Mouse (Mus musculus): ENCODE measurements around the gene Ncbp2. TPM values are rescaled to one million over a fixed set of nuclear protein-coding genes. Genes with fewer than 3 reads are reported as not detected.
A peak's percentile ranks its signal among the peaks of the same experiment; 100 is the strongest.

Gene Ncbp2
- polyA plus RNA-seq, 1 experiment from 2014 or later, result 114 TPM

GRCm38 (mm10) chr16:31980946-31981345 is 32.6 kb downstream of the Ncbp2 start:
- ATAC-seq (ENCODE audit: borderline replicate concordance, extremely low read depth, low FRiP score, low TSS enrichment), result no peak
- Histone ChIP-seq H3K4me2 (no peak overlapping the region), H3K27ac (no peak overlapping the region), H3K36me3 (peaks cover 43% of the 10 kb centered on the region), H3K27me3 (no peaks in the 10 kb centered on the region), H3K9ac (no peak overlapping the region), H3K9me3 (no peaks in the 10 kb centered on the region), H3K4me1 (no peaks in the 10 kb centered on the region), H3K4me3 (no peak overlapping the region)
- WGBS, result 71% methylated on average over 5 of the region's 5 CpGs

DNA sequence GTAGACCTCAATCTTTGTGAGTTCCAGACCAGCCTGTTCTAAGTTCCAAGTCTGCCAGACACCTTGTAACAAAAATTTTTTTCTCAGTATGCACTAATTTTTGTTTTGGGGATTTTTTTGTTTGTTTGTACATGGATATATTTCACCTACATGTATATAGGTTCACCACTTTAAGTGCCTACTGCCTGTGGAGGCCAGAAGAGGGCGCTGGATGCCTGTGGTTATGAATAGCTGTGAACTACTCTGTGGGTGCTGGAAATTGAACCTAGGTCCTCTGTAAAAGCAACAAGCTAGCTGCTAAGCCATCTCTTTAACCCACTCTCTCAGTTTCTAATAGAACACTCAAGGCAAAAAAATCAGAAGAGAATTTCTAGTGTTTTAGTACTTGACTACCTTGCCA is 43.7 kb downstream of the Ncbp2 start:
- Histone ChIP-seq H3K4me3 (no peak overlapping the region), H3K36me3 (peaks cover 34% of the 10 kb centered on the region), H3K27me3 (no peaks in the 10 kb centered on the region), H3K27ac (no peak overlapping the region), H3K9me3 (no peaks in the 10 kb centered on the region), H3K4me1 (no peaks in the 10 kb centered on the region), H3K9ac (no peak overlapping the region), H3K4me2 (no peak overlapping the region)
- WGBS, result 44% methylated on average over 1 of the region's 1 CpGs
- no peak for ATAC-seq (ENCODE audit: borderline replicate concordance, extremely low read depth, low FRiP score, low TSS enrichment)

DNA sequence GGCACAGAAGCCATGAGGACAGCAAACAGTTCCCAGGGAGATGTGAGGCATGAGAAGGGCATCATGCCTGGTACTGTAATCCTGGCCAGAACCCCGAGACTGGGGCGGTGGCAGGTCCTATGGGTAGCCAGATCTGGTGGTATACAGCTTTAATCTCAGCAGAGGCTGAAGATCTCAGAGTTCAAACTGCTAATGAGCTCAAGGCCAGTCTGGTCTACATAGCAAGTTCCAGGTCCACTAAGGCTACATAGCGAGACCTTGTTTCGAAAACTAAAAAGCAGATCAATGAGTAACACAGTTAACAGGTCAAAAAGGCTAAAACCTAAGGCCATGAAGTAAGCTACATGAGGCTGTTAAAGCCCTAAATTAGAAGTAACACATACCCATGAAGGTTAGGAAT is 44.9 kb downstream of the Ncbp2 start:
- H3K9me3 ChIP-seq, result no peaks in the 10 kb centered on the region
- no peak overlapping the region for H3K9ac ChIP-seq
- H3K4me3 ChIP-seq, result no peak overlapping the region
- no peaks in the 10 kb centered on the region for H3K27me3 ChIP-seq
- no peak overlapping the region for H3K4me2 ChIP-seq
- no peak overlapping the region for H3K27ac ChIP-seq
- peaks cover 29% of the 10 kb centered on the region for H3K36me3 ChIP-seq
- no peaks in the 10 kb centered on the region for H3K4me1 ChIP-seq
- ATAC-seq (ENCODE audit: borderline replicate concordance, extremely low read depth, low FRiP score, low TSS enrichment), result no peak
- WGBS, result 96% methylated on average over 4 of the region's 4 CpGs

DNA sequence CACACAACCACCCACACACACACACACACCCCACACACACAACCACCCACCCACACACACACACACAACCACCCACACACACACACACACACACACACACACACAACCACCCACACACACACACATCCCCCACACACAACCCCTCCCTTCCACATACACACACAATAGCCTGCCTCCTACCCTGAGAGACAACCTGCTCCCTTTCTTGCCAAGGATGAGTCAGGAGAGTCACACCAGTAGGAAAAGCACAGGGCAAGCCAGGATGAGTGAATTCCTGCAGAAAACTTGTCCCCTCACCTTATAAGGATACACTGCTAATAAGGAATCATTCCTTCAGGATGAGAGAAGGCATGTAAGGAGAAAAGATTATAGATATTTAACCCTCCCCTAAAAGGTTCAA is 45.6 kb downstream of the Ncbp2 start:
- peaks cover 25% of the 10 kb centered on the region for H3K36me3 ChIP-seq
- no peak overlapping the region for H3K9ac ChIP-seq
- no peak overlapping the region for H3K4me3 ChIP-seq
- no peak for ATAC-seq (ENCODE audit: borderline replicate concordance, extremely low read depth, low FRiP score, low TSS enrichment)
- no peak overlapping the region for H3K27ac ChIP-seq
- H3K9me3 ChIP-seq, result no peaks in the 10 kb centered on the region
- no peaks in the 10 kb centered on the region for H3K27me3 ChIP-seq
- H3K4me2 ChIP-seq, result no peak overlapping the region
- no peaks in the 10 kb centered on the region for H3K4me1 ChIP-seq

DNA sequence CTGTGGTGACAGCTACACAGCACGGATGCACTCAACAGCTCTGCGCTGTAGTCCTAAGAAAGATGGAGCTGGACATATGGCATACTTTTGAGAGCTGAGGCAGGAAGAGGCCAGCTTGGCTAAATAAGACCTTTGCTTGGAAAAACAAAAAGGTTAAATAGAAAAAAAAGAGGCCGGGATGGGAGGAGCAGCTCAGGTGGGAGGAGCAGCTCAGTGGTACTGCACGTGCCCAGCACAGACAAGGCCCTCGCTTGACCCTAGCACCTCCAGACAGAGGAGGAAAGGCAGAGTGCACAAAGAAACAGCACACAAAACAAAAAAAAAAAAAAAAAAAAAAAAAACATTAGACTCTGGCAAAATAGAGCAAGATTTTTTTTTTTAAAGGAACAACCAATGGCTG is 48.1 kb downstream of the Ncbp2 start:
- H3K27me3 ChIP-seq, result no peaks in the 10 kb centered on the region
- no peak for ATAC-seq (ENCODE audit: borderline replicate concordance, extremely low read depth, low FRiP score, low TSS enrichment)
- peaks cover 4% of the 10 kb centered on the region for H3K4me1 ChIP-seq
- no peak overlapping the region for H3K4me2 ChIP-seq
- WGBS, result 82% methylated on average over 5 of the region's 5 CpGs
- no peak overlapping the region for H3K27ac ChIP-seq
- H3K36me3 ChIP-seq, result peaks cover 15% of the 10 kb centered on the region
- H3K9ac ChIP-seq, result no peak overlapping the region
- no peaks in the 10 kb centered on the region for H3K9me3 ChIP-seq
- H3K4me3 ChIP-seq, result no peak overlapping the region

DNA sequence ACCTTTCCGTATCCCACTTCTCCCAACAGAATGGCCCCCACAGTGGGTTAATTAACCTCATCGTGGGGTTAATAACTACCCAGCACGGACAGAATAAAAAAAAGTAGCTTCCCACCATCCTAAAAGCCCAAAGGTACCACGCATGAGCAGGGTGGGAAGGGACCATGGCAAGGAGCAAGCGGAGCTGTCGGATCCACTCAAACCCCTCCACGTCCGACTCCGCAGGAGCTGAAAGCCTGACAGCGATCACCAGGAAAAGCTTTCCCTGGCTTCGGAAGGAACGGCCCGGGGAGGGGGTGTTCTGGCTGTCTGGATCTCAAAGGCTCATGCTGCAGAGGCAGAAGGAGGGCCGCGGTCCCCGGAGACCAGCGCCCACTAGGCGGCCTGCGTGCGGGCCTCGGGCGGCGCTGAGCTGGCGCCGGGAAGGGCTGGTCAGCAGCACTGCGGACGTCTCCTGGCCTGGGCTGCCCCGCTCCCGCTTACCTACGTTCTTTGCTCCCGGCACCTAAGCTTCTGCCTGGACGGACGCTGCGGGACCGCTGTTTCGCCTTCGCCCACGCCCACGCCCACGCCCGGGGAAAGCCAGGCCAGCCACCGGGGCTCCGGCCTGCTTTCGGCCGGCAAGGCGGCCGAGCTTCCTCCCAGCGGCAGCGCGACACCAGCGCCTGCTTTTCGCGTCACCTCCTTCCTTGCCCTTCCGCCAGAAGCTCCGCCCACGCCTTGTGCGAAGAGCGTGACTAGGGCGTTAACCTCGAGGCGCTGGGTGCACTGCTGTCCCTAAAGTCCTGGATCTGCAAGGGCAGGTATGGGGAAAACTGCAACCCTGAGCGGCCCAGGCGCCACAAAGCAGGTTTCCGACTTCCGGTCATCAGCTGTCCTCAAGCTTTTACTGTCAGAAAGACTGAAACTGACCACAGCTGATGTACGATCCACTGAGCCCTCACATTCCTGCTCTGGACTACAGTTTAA is 54.5 kb downstream of the Ncbp2 start, which contains the start of gene Senp5:
TSS of gene Senp5 (minus strand) at position 779 of the 969 bp plus-strand sequence.
- Histone ChIP-seq H3K27me3 (no peaks in the 10 kb centered on the region), H3K4me3 (peak within 1 kb of the TSS; percentile 93), H3K9me3 (no peaks in the 10 kb centered on the region), H3K36me3 (peaks cover 3% of the 10 kb centered on the region; the same call in 1 of the 2 replicates), H3K4me1 (peaks cover 17% of the 10 kb centered on the region), H3K9ac (peak within 1 kb of the TSS; percentile 90), H3K4me2 (peak within 1 kb of the TSS; percentile 89), H3K27ac (peak within 1 kb of the TSS; percentile 79)
- ATAC-seq (ENCODE audit: borderline replicate concordance, extremely low read depth, low FRiP score, low TSS enrichment), result peak; percentile 94
- WGBS, result 2% methylated on average over 66 of the region's 66 CpGs

DNA sequence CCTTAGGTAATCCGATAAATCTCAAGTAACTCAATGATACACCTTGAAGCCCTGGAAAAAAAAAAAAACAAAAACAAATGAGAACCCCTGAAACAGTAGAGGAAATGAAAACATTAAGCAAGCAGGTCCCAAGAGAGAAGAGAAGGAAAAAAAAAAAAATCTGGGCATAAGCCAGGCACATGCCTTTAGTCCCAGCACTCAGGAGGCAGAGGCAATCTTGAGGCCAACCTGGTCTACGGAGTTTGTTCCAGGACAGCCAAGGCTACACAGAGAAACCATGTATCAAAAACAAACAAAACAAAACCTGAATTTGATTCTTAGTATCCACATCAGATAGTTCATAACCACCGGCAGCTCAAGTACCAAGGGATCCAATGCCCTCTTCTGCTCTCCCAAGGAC is 56.4 kb downstream of the Ncbp2 start:
- H3K9me3 ChIP-seq, result no peaks in the 10 kb centered on the region
- H3K4me3 ChIP-seq, result no peak overlapping the region
- peaks cover under 1% of the 10 kb centered on the region; the same call in 1 of the 2 replicates for H3K36me3 ChIP-seq
- ATAC-seq (ENCODE audit: borderline replicate concordance, extremely low read depth, low FRiP score, low TSS enrichment), result no peak
- WGBS, result 96% methylated on average over 3 of the region's 3 CpGs
- H3K4me2 ChIP-seq, result no peak overlapping the region
- H3K27me3 ChIP-seq, result no peaks in the 10 kb centered on the region
- no peak overlapping the region for H3K9ac ChIP-seq
- no peak overlapping the region for H3K27ac ChIP-seq
- peaks cover 20% of the 10 kb centered on the region for H3K4me1 ChIP-seq

DNA sequence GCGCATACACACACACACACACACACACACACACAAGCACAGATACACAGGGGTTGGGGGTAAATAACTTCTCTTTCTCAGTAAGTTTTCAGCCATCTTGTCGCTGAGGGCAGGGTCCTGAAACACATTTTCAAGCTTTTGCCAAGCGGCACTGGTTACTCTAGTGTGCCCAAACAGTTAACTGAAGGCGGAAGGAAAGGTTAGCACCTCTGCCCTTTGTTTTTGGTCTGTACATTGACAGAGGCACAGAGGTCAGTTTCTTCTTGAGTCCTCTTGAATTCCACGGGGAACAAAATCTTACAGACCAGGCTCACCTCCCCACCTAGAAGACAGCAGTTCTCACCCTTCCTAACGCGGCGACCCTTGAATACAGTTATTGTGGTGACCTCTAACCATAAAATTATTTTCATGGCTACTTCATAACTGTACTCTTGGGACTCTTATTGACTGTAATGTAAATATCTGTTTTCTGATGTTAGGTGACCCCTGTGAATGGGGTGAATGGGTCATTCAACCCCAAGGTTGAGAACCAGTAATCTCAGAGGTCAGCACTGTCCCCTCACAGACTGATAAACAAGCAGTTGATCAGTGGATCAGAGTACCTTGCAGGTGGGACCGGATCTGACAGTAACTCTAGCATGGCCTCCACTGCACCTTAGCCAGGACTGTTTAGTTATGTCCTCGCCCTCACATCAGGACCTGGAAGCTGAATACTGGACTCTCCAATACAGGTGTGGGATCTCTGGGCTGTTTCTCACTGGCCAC is 60.4 kb downstream of the Ncbp2 start:
- Histone ChIP-seq H3K4me3 (no peak overlapping the region), H3K36me3 (no peaks in the 10 kb centered on the region), H3K4me2 (peak overlapping the region; percentile 20; the same call in 1 of the 2 replicates), H3K9me3 (no peaks in the 10 kb centered on the region), H3K9ac (no peak overlapping the region), H3K27ac (no peak overlapping the region), H3K27me3 (no peaks in the 10 kb centered on the region), H3K4me1 (peaks cover 5% of the 10 kb centered on the region; the same call in 1 of the 2 replicates)
- 50% methylated on average over 10 of the region's 10 CpGs for WGBS
- ATAC-seq (ENCODE audit: borderline replicate concordance, extremely low read depth, low FRiP score, low TSS enrichment), result no peak

DNA sequence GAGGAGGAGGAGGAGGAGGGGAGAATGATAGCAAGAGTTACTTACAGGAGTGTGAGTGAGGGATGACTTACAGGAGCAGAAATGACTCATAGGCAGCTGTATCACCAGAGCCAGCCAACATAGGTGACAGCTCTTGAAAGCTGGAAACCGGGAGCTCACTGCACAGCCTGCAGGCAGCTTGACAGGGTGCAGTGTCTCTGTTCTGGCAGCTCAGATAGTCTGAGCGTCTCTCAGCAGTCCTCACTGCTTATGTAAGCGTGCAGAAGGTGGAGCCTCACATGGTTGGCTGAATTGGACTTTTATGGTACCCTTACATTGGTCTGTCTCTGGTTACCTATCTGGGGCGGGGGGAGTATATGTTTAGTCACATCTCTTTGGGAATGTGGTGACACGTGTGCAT is 61.6 kb downstream of the Ncbp2 start:
- H3K36me3 ChIP-seq, result no peaks in the 10 kb centered on the region
- no peak overlapping the region for H3K9ac ChIP-seq
- 0 out of 2 replicates have a peak, but pooled peaks cover 4% of the 10 kb centered on the region for H3K4me1 ChIP-seq
- no peak overlapping the region for H3K4me2 ChIP-seq
- H3K27ac ChIP-seq, result no peak overlapping the region
- WGBS, result 26% methylated on average over 5 of the region's 5 CpGs
- ATAC-seq (ENCODE audit: borderline replicate concordance, extremely low read depth, low FRiP score, low TSS enrichment), result peak; percentile 42; the same call in 1 of the 2 replicates
- no peak overlapping the region for H3K4me3 ChIP-seq
- no peaks in the 10 kb centered on the region for H3K9me3 ChIP-seq
- H3K27me3 ChIP-seq, result no peaks in the 10 kb centered on the region

- Histone ChIP-seq H3K9ac (no peak overlapping the region), H3K4me1 (0 out of 2 replicates have a peak, but pooled peaks cover 4% of the 10 kb centered on the region), H3K4me3 (no peak overlapping the region), H3K36me3 (no peaks in the 10 kb centered on the region), H3K27me3 (no peaks in the 10 kb centered on the region), H3K9me3 (no peaks in the 10 kb centered on the region), H3K27ac (no peak overlapping the region), H3K4me2 (no peak overlapping the region)
- ATAC-seq (ENCODE audit: borderline replicate concordance, extremely low read depth, low FRiP score, low TSS enrichment), result no peak
- 76% methylated on average over 4 of the region's 4 CpGs for WGBS
These were observed 62.0 kb downstream of the Ncbp2 start for GRCm38 (mm10) chr16:32010330-32010729.

All from lung, embryonic 15.5 days (tissue).